Mouse (Mus musculus): Measurements from ENCODE around the gene Gm48551.

DNA sequence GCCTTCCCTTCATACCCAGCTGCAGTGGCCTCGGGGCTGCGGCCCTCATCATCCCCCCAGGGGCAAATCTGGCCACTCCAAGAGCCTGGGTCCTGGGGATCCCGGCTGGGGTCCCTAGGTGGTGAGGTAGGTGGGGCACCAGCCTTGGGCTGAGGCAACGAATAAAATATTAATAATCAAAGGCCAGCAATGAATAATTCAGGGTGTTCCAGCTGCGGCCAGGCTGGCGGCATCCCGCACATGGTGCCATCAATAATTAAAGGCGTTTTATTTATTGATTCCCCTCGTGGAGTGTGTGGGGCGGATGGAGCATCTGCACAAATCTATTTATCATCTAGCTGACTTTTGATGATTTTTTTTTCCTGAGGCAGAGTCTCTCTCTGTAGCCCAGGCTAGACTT, 19.2 kb downstream of the Gm48551 start:
- TF ChIP-seq POLR2A (IDR thresholded peaks at IDR 0.05; ENCODE audit: low read depth, low read length) (no peak), CTCF (IDR thresholded peaks at IDR 0.05; ENCODE audit: extremely low read depth, insufficient read length, insufficient replicate concordance, low read depth, low read length) (no peak)

All from small intestine, adult 2 months (tissue).